Mouse (Mus musculus) C2C12 (cell line): ENCODE measurements around the gene Syn1.

ENCODE experiments used
- CEBPB ChIP-seq: IDR thresholded peaks from one replicate; pipeline ENCODE4 v1.6.1; 2011; ENCODE audit warnings: low read depth, mild to moderate bottlenecking, control low read depth, moderate library complexity
- CTCF ChIP-seq: IDR thresholded peaks from one replicate; pipeline ENCODE4 v1.5.1; 2011; ENCODE audit not compliant: control insufficient read depth, insufficient read depth, insufficient read length
- MAX ChIP-seq: IDR thresholded peaks from one replicate; pipeline ENCODE4 v1.6.1; 2011; ENCODE audit warnings: mild to moderate bottlenecking, control low read depth
- MYOD1 ChIP-seq: IDR thresholded peaks from one replicate; pipeline ENCODE4 v1.6.1; 2011; ENCODE audit warnings: low read depth; ENCODE audit not compliant: control insufficient read depth, insufficient read length
- USF1 ChIP-seq: IDR thresholded peaks from one replicate; pipeline ENCODE4 v1.6.1; 2011; ENCODE audit warnings: low read depth, mild to moderate bottlenecking, control low read depth, moderate library complexity

- TF ChIP-seq USF1 (no peak), CTCF (no peak), MAX (no peak), MYOD1 (no peak), CEBPB (no peak)
Measured at GRCm38 (mm10) chrX:20931963-20932362, 11.2 kb upstream of the Syn1 start.
